Mouse (Mus musculus) bone marrow macrophage, adult 2 months (primary cell): Measurements from ENCODE around the gene Jazf1. TPM values are rescaled to one million over a fixed set of nuclear protein-coding genes. Genes with fewer than 3 reads are reported as not detected.

Experiments used
- H3K27ac ChIP-seq: 2 replicates; pipeline ENCODE4 v1.5.1; 2012; ENCODE audit warnings: low read depth, low read length; ENCODE audit not compliant: insufficient read depth
- H3K4me1 ChIP-seq: 2 replicates; pipeline ENCODE4 v1.6.1; 2012; ENCODE audit warnings: low read length; ENCODE audit not compliant: control insufficient read depth, insufficient read depth
- H3K4me3 ChIP-seq: 2 replicates; pipeline ENCODE4 v1.5.1; 2012; ENCODE audit warnings: mild to moderate bottlenecking, low read length, moderate library complexity; ENCODE audit not compliant: insufficient read depth
- CTCF ChIP-seq: IDR thresholded peaks from 2 replicates; pipeline ENCODE4 v1.5.1; 2012; ENCODE audit warnings: low read depth, mild to moderate bottlenecking, low read length, moderate library complexity
- POLR2A ChIP-seq: IDR thresholded peaks from 2 replicates; pipeline ENCODE4 v1.6.1; 2012; ENCODE audit warnings: mild to moderate bottlenecking, low read depth, low read length, borderline replicate concordance
- polyA plus RNA-seq: library from polyadenylated mRNA; stranded (reverse); fragments of >200 nt; gene quantifications from 2 replicates; pipeline ENCODE4 v1.2.4, GENCODE M21; 2012; ENCODE audit not compliant: missing spikeins, insufficient read depth, insufficient read length

The Jazf1 gene
- polyA plus RNA-seq, 1 experiment, result 1.3 TPM

- peak overlapping the region; percentile 41 for H3K27ac ChIP-seq
- TF ChIP-seq POLR2A (no peak), CTCF (no peak)
- peaks cover 31% of the 10 kb centered on the region for H3K4me1 ChIP-seq
- no peak overlapping the region for H3K4me3 ChIP-seq
Measured at GRCm38 (mm10) chr6:52842598-52842997, 225.8 kb downstream of the Jazf1 start.

- TF ChIP-seq POLR2A (no peak), CTCF (no peak)
- H3K27ac ChIP-seq, result no peak overlapping the region
- H3K4me1 ChIP-seq, result peaks cover 31% of the 10 kb centered on the region
- no peak overlapping the region for H3K4me3 ChIP-seq
Measured at GRCm38 (mm10) chr6:52841611-52842010, 226.8 kb downstream of the Jazf1 start.

- no peak for TF ChIP-seq CTCF
- no peak for TF ChIP-seq POLR2A
- no peak overlapping the region for H3K4me3 ChIP-seq
- H3K4me1 ChIP-seq, result peaks cover 24% of the 10 kb centered on the region
- no peak overlapping the region for H3K27ac ChIP-seq
Measured at GRCm38 (mm10) chr6:52840589-52841044, 227.8 kb downstream of the Jazf1 start.

- H3K27ac ChIP-seq, result no peak overlapping the region
- H3K4me1 ChIP-seq, result peaks cover 20% of the 10 kb centered on the region
- peak; percentile 88 for TF ChIP-seq CTCF
- TF ChIP-seq POLR2A, result no peak
- no peak overlapping the region for H3K4me3 ChIP-seq
Measured at GRCm38 (mm10) chr6:52838691-52839090, 229.7 kb downstream of the Jazf1 start.

GRCm38 (mm10) chr6:52837792-52838191 is 230.6 kb downstream of the Jazf1 start:
- TF ChIP-seq POLR2A, result no peak
- no peak for TF ChIP-seq CTCF
- H3K27ac ChIP-seq, result no peak overlapping the region

GRCm38 (mm10) chr6:52836201-52836950 is 232.1 kb downstream of the Jazf1 start:
- H3K4me1 ChIP-seq, result peaks cover 3% of the 10 kb centered on the region
- no peak overlapping the region for H3K27ac ChIP-seq
- no peak overlapping the region for H3K4me3 ChIP-seq
- no peak for TF ChIP-seq POLR2A
- no peak for TF ChIP-seq CTCF

More at GRCm38 (mm10) chr6:52837792-52838191, 230.6 kb downstream of the Jazf1 start:
- Histone ChIP-seq H3K4me3 (no peak overlapping the region), H3K4me1 (peaks cover 14% of the 10 kb centered on the region)

- H3K4me1 ChIP-seq, result peaks cover 18% of the 10 kb centered on the region
- H3K27ac ChIP-seq, result no peak overlapping the region
- no peak overlapping the region for H3K4me3 ChIP-seq
- no peak for TF ChIP-seq POLR2A
- no peak for TF ChIP-seq CTCF
Measured at GRCm38 (mm10) chr6:52827752-52828277, 240.6 kb downstream of the Jazf1 start.

- H3K4me3 ChIP-seq, result no peak overlapping the region
- H3K27ac ChIP-seq, result no peak overlapping the region
- no peak for TF ChIP-seq CTCF
- H3K4me1 ChIP-seq, result peaks cover 18% of the 10 kb centered on the region
Measured at GRCm38 (mm10) chr6:52825535-52825934, 242.9 kb downstream of the Jazf1 start.

GRCm38 (mm10) chr6:52824977-52825482 is 243.4 kb downstream of the Jazf1 start:
- Histone ChIP-seq H3K4me3 (no peak overlapping the region), H3K27ac (no peak overlapping the region), H3K4me1 (peaks cover 18% of the 10 kb centered on the region)

GRCm38 (mm10) chr6:52823064-52823463 is 245.4 kb downstream of the Jazf1 start:
- H3K27ac ChIP-seq, result no peak overlapping the region
- H3K4me1 ChIP-seq, result peaks cover 18% of the 10 kb centered on the region
- no peak overlapping the region for H3K4me3 ChIP-seq
- no peak for TF ChIP-seq CTCF
- TF ChIP-seq POLR2A, result no peak

More at GRCm38 (mm10) chr6:52824977-52825482, 243.4 kb downstream of the Jazf1 start:
- TF ChIP-seq CTCF (no peak), POLR2A (no peak)
